Comparison of ENCODE assay signal across 15 mouse cellular contexts in genomic region chr17:27518700-27519595, GRCm38 (mm10). TPM values are rescaled to one million over a fixed set of nuclear protein-coding genes. Genes with fewer than 3 reads are reported as not detected.
A peak's percentile ranks its signal among the peaks of the same experiment; 100 is the strongest.
DNase-seq lines count a peak whose midpoint lies in the region; ATAC-seq lines count a peak whose summit lies in the region.
"Had no signal": no experiment of that assay in that cellular context is flagged by ENCODE, and none has a peak within 500 bp of the region (broad histone marks: within the 10 kb centered on the region; RNA-seq: fewer than 3 reads in every experiment).

No protein-coding gene starts in this region.

- peak overlapping the region; percentile 26; the same call in 1 of the 2 replicates for H3K9ac ChIP-seq in forebrain, embryonic 13.5 days
- no peak overlapping the region; the same call in 1 of the 2 replicates for H3K9ac ChIP-seq in forebrain, embryonic 11.5 days (ENCODE audit: low read length)
- H3K9ac ChIP-seq in hindbrain, embryonic 13.5 days, result peak overlapping the region; percentile 46
- H3K9ac ChIP-seq in midbrain, embryonic 15.5 days, result no peak overlapping the region; the same call in 1 of the 2 replicates
- H3K9ac ChIP-seq in kidney, embryonic 14.5 days (ENCODE audit: low read depth, low read length), result no peak overlapping the region

- peak; percentile 16; the same call in 1 of the 2 replicates for ATAC-seq in forebrain, embryonic 13.5 days
- ATAC-seq in forebrain, embryonic 11.5 days (replicated peaks; ENCODE audit: low FRiP score), result no peak
- ATAC-seq in hindbrain, embryonic 13.5 days (ENCODE audit: low FRiP score), result no peak
- ATAC-seq in midbrain, embryonic 15.5 days (replicated peaks), result no peak; the same call in 1 of the 2 replicates
- no peak; the same call in 1 of the 2 replicates for ATAC-seq in kidney, embryonic 14.5 days (ENCODE audit: low FRiP score, low TSS enrichment)

- peaks cover 83% of the 10 kb centered on the region for H3K27me3 ChIP-seq in forebrain, embryonic 13.5 days
- H3K27me3 ChIP-seq in forebrain, embryonic 11.5 days (ENCODE audit: control insufficient read depth, insufficient read depth, low read length), result peaks cover 27% of the 10 kb centered on the region
- peaks cover 67% of the 10 kb centered on the region for H3K27me3 ChIP-seq in hindbrain, embryonic 13.5 days
- peaks cover 28% of the 10 kb centered on the region for H3K27me3 ChIP-seq in midbrain, embryonic 15.5 days (replicated peaks)
- peaks cover 38% of the 10 kb centered on the region for H3K27me3 ChIP-seq in kidney, embryonic 14.5 days (ENCODE audit: control insufficient read depth, insufficient read depth, low read length)

- no peak overlapping the region for H3K4me3 ChIP-seq in forebrain, embryonic 13.5 days
- no peak overlapping the region for H3K4me3 ChIP-seq in forebrain, embryonic 11.5 days (ENCODE audit: low read depth, low read length)
- H3K4me3 ChIP-seq in hindbrain, embryonic 13.5 days, result no peak overlapping the region
- no peak overlapping the region for H3K4me3 ChIP-seq in midbrain, embryonic 15.5 days
- H3K4me3 ChIP-seq in kidney, embryonic 14.5 days (ENCODE audit: low read length), result no peak overlapping the region

- H3K4me2 ChIP-seq in forebrain, embryonic 13.5 days, result no peak overlapping the region
- H3K4me2 ChIP-seq in forebrain, embryonic 11.5 days (ENCODE audit: low read depth, low read length, severe bottlenecking), result no peak overlapping the region
- H3K4me2 ChIP-seq in hindbrain, embryonic 13.5 days, result no peak overlapping the region
- peak overlapping the region; percentile 4; the same call in 1 of the 2 replicates for H3K4me2 ChIP-seq in midbrain, embryonic 15.5 days
- H3K4me2 ChIP-seq in kidney, embryonic 14.5 days (replicated peaks; ENCODE audit: low read depth, low read length), result no peak overlapping the region
- H3K4me2 ChIP-seq: liver, embryonic 11.5 days had no signal

- H3K27ac ChIP-seq in forebrain, embryonic 13.5 days, result peak overlapping the region; percentile 6; the same call in 1 of the 2 replicates
- H3K27ac ChIP-seq in forebrain, embryonic 11.5 days (ENCODE audit: low read depth, low read length), result no peak overlapping the region
- H3K27ac ChIP-seq in hindbrain, embryonic 13.5 days, result peak overlapping the region; percentile 64
- peak overlapping the region; percentile 72 for H3K27ac ChIP-seq in midbrain, embryonic 15.5 days
- H3K27ac ChIP-seq in kidney, embryonic 14.5 days (ENCODE audit: low read depth, low read length), result no peak overlapping the region

- WGBS in forebrain, embryonic 13.5 days, result 30% methylated on average over 15 of the region's 15 CpGs
- 27% methylated on average over 15 of the region's 15 CpGs for WGBS in forebrain, embryonic 11.5 days
- 19% methylated on average over 15 of the region's 15 CpGs for WGBS in hindbrain, embryonic 13.5 days
- 17% methylated on average over 15 of the region's 15 CpGs for WGBS in midbrain, embryonic 15.5 days
- WGBS in kidney, embryonic 14.5 days, result 41% methylated on average over 15 of the region's 15 CpGs

- no peak for DNase-seq in forebrain, embryonic 11.5 days (ENCODE audit: low spot score)
- DNase-seq in embryo, embryonic 10 days (ENCODE audit: low spot score), result peak; percentile 74
- no peak for DNase-seq in left cerebral cortex, adult 11 months (ENCODE audit: low spot score)
- no peak for DNase-seq in layer of hippocampus, postnatal 25 days (ENCODE audit: extremely low spot score in 1 of 2, low spot score in 1 of 2)
- DNase-seq: adrenal gland, postnatal 10 days; B cell, adult 2 months; kidney, adult 18-20 months; lung, postnatal 14 days; right cerebral cortex, postnatal 14 days; thymus, adult 18-20 months had no signal

- H3K4me1 ChIP-seq in forebrain, embryonic 13.5 days, result peaks cover 29% of the 10 kb centered on the region
- peaks cover 3% of the 10 kb centered on the region for H3K4me1 ChIP-seq in forebrain, embryonic 11.5 days (replicated peaks; ENCODE audit: control insufficient read depth, insufficient read depth, low read length)
- H3K4me1 ChIP-seq in hindbrain, embryonic 13.5 days (replicated peaks), result peaks cover 39% of the 10 kb centered on the region
- peaks cover 35% of the 10 kb centered on the region for H3K4me1 ChIP-seq in midbrain, embryonic 15.5 days
- peaks cover under 1% of the 10 kb centered on the region; the same call in 1 of the 2 replicates for H3K4me1 ChIP-seq in kidney, embryonic 14.5 days (ENCODE audit: control insufficient read depth, insufficient read depth, low read length)

- no peaks in the 10 kb centered on the region for H3K9me3 ChIP-seq in forebrain, embryonic 13.5 days (replicated peaks)
- no peaks in the 10 kb centered on the region for H3K9me3 ChIP-seq in forebrain, embryonic 11.5 days (ENCODE audit: control insufficient read depth, low read length)
- no peaks in the 10 kb centered on the region for H3K9me3 ChIP-seq in hindbrain, embryonic 13.5 days
- H3K9me3 ChIP-seq in midbrain, embryonic 15.5 days, result no peaks in the 10 kb centered on the region
- no peaks in the 10 kb centered on the region for H3K9me3 ChIP-seq in kidney, embryonic 14.5 days (ENCODE audit: control insufficient read depth, low read length)

- H3K36me3 ChIP-seq in forebrain, embryonic 13.5 days (ENCODE audit: poor library complexity, severe bottlenecking), result no peaks in the 10 kb centered on the region
- H3K36me3 ChIP-seq in forebrain, embryonic 11.5 days (ENCODE audit: control insufficient read depth, insufficient read depth, low read length), result no peaks in the 10 kb centered on the region
- no peaks in the 10 kb centered on the region for H3K36me3 ChIP-seq in hindbrain, embryonic 13.5 days
- H3K36me3 ChIP-seq in midbrain, embryonic 15.5 days (replicated peaks), result no peaks in the 10 kb centered on the region
- no peaks in the 10 kb centered on the region for H3K36me3 ChIP-seq in kidney, embryonic 14.5 days (ENCODE audit: control insufficient read depth, insufficient read depth, low read length)

RNA-seq across cellular contexts. Expression of gene Grm4, which starts 2.3 kb away (rescaled TPM):
- 2.2 and 2.4 TPM in 2 replicates for polyA plus RNA-seq in forebrain, embryonic 13.5 days (2015; fragmentation: Nextera tagmentation; extraction: Ambion mirVana)
- polyA plus RNA-seq in forebrain, embryonic 11.5 days (2014; fragmentation: Nextera tagmentation; extraction: Ambion mirVana), result 0.99 and 1.3 TPM in 2 replicates
- 4.8 and 5.2 TPM in 2 replicates for polyA plus RNA-seq in hindbrain, embryonic 13.5 days (2015; fragmentation: Nextera tagmentation; extraction: Ambion mirVana)
- 10.7 and 10.9 TPM in 2 replicates for polyA plus RNA-seq in midbrain, embryonic 15.5 days (2015; fragmentation: Nextera tagmentation; extraction: Ambion mirVana)
- 0.50 and 1.6 TPM in 2 replicates for polyA plus RNA-seq in kidney, embryonic 14.5 days (2014; fragmentation: Nextera tagmentation; extraction: Ambion mirVana)
- total RNA-seq in layer of hippocampus, postnatal 25 days (2021), result 10 to 100 TPM; 10.3 to 12.2 TPM

RNA-seq across cellular contexts. Expression of gene Hmga1, which starts 37.3 kb away (rescaled TPM):
- polyA plus RNA-seq in forebrain, embryonic 13.5 days (2015; fragmentation: Nextera tagmentation; extraction: Ambion mirVana), result 147 and 165 TPM in 2 replicates
- 427 and 461 TPM in 2 replicates for polyA plus RNA-seq in forebrain, embryonic 11.5 days (2014; fragmentation: Nextera tagmentation; extraction: Ambion mirVana)
- 113 and 126 TPM in 2 replicates for polyA plus RNA-seq in hindbrain, embryonic 13.5 days (2015; fragmentation: Nextera tagmentation; extraction: Ambion mirVana)
- 138 and 141 TPM in 2 replicates for polyA plus RNA-seq in midbrain, embryonic 15.5 days (2015; fragmentation: Nextera tagmentation; extraction: Ambion mirVana)
- 351 and 355 TPM in 2 replicates for polyA plus RNA-seq in kidney, embryonic 14.5 days (2014; fragmentation: Nextera tagmentation; extraction: Ambion mirVana)
- 10 to 100 TPM; 33.6 to 35.7 TPM for total RNA-seq in layer of hippocampus, postnatal 25 days (2021)

RNA-seq across cellular contexts. Expression of gene AI413582, which starts 46.6 kb away (rescaled TPM):
- 22.2 and 25.2 TPM in 2 replicates for polyA plus RNA-seq in forebrain, embryonic 13.5 days (2015; fragmentation: Nextera tagmentation; extraction: Ambion mirVana)
- polyA plus RNA-seq in forebrain, embryonic 11.5 days (2014; fragmentation: Nextera tagmentation; extraction: Ambion mirVana), result 14.6 and 16.7 TPM in 2 replicates
- polyA plus RNA-seq in hindbrain, embryonic 13.5 days (2015; fragmentation: Nextera tagmentation; extraction: Ambion mirVana), result 43.5 and 44.8 TPM in 2 replicates
- 57.0 and 59.5 TPM in 2 replicates for polyA plus RNA-seq in midbrain, embryonic 15.5 days (2015; fragmentation: Nextera tagmentation; extraction: Ambion mirVana)
- 17.4 and 22.3 TPM in 2 replicates for polyA plus RNA-seq in kidney, embryonic 14.5 days (2014; fragmentation: Nextera tagmentation; extraction: Ambion mirVana)
- total RNA-seq in layer of hippocampus, postnatal 25 days (2021), result 10 to 100 TPM; 65.6 to 69.5 TPM

Comparison
In these comparisons a context has a peak if more than half of its experiments do, and no peak if none do; other contexts are left out.
1. H3K27ac ChIP-seq: peak in forebrain, embryonic 13.5 days (single experiment), hindbrain, embryonic 13.5 days (single experiment) and midbrain, embryonic 15.5 days (single experiment); none in forebrain, embryonic 11.5 days (single experiment) and kidney, embryonic 14.5 days (single experiment).
2. H3K9ac ChIP-seq: peak in forebrain, embryonic 13.5 days (single experiment) and hindbrain, embryonic 13.5 days (single experiment); none in forebrain, embryonic 11.5 days (single experiment), midbrain, embryonic 15.5 days (single experiment) and kidney, embryonic 14.5 days (single experiment).